ENCODE assay signal across 13 mouse cellular contexts in genomic region chr11:79131949-79132411, GRCm38 (mm10). TPM values are rescaled to one million over a fixed set of nuclear protein-coding genes. Genes with fewer than 3 reads are reported as not detected.
DNase-seq lines count a peak whose midpoint lies in the region; ATAC-seq and TF ChIP-seq lines count a peak whose summit lies in the region.
"Had no signal": no experiment of that assay in that cellular context is flagged by ENCODE, and none has a peak within 500 bp of the region (broad histone marks: within the 10 kb centered on the region; RNA-seq: fewer than 3 reads in every experiment).

No protein-coding gene starts in this region.

- no peak for TF ChIP-seq POLR2A in lung, adult 2 months (IDR thresholded peaks at IDR 0.05; ENCODE audit: borderline replicate concordance, extremely low read depth, low read depth, low read length)

- H3K36me3 ChIP-seq in heart, embryonic 10.5 days = 0 out of 2 replicates have a peak, but pooled peaks cover 7% of the 10 kb centered on the region
- H3K36me3 ChIP-seq in lung, embryonic 16.5 days (ENCODE audit: control insufficient read depth, insufficient read depth, low read length) = no peaks in the 10 kb centered on the region
- no peaks in the 10 kb centered on the region for H3K36me3 ChIP-seq in intestine, embryonic 15.5 days
- H3K36me3 ChIP-seq in stomach, embryonic 16.5 days (ENCODE audit: control insufficient read depth, insufficient read depth, low read length) = no peaks in the 10 kb centered on the region
- no peaks in the 10 kb centered on the region for H3K36me3 ChIP-seq in midbrain, embryonic 14.5 days (ENCODE audit: control insufficient read depth, insufficient read depth, low read length)
- no peaks in the 10 kb centered on the region for H3K36me3 ChIP-seq in hindbrain, embryonic 11.5 days (ENCODE audit: control insufficient read depth, insufficient read depth, low read length)

- H3K9ac ChIP-seq in lung, embryonic 16.5 days (ENCODE audit: low read length) = no peak overlapping the region
- no peak overlapping the region for H3K9ac ChIP-seq in intestine, embryonic 15.5 days
- H3K9ac ChIP-seq in stomach, embryonic 16.5 days (ENCODE audit: low read length) = no peak overlapping the region
- H3K9ac ChIP-seq in midbrain, embryonic 14.5 days (replicated peaks; ENCODE audit: low read length) = no peak overlapping the region
- H3K9ac ChIP-seq in hindbrain, embryonic 11.5 days (ENCODE audit: low read depth, low read length) = no peak overlapping the region

- no peak overlapping the region for H3K4me3 ChIP-seq in heart, embryonic 10.5 days
- H3K4me3 ChIP-seq in lung, embryonic 16.5 days (ENCODE audit: low read length) = no peak overlapping the region
- no peak overlapping the region for H3K4me3 ChIP-seq in lung, adult 2 months (replicated peaks; ENCODE audit: extremely low read depth, low read depth, low read length)
- no peak overlapping the region for H3K4me3 ChIP-seq in intestine, embryonic 15.5 days (replicated peaks)
- H3K4me3 ChIP-seq in stomach, embryonic 16.5 days (replicated peaks; ENCODE audit: low read length) = no peak overlapping the region
- H3K4me3 ChIP-seq in midbrain, embryonic 14.5 days (replicated peaks; ENCODE audit: low read depth, low read length) = no peak overlapping the region
- no peak overlapping the region for H3K4me3 ChIP-seq in hindbrain, embryonic 11.5 days (ENCODE audit: low read depth, low read length)

- H3K4me2 ChIP-seq in lung, embryonic 16.5 days (ENCODE audit: low read depth, low read length) = no peak overlapping the region
- no peak overlapping the region; the same call in 1 of the 2 replicates for H3K4me2 ChIP-seq in intestine, embryonic 15.5 days (replicated peaks)
- no peak overlapping the region for H3K4me2 ChIP-seq in stomach, embryonic 16.5 days (ENCODE audit: low read depth, low read length)
- no peak overlapping the region for H3K4me2 ChIP-seq in midbrain, embryonic 14.5 days (ENCODE audit: low read length)
- no peak overlapping the region for H3K4me2 ChIP-seq in hindbrain, embryonic 11.5 days (replicated peaks; ENCODE audit: low read depth, low read length)
- H3K4me2 ChIP-seq: liver, embryonic 11.5 days had no signal

- peak; percentile 42; the same call in 1 of the 2 replicates for ATAC-seq in lung, embryonic 16.5 days (ENCODE audit: low read depth)
- peak; percentile 84 for ATAC-seq in intestine, embryonic 15.5 days
- ATAC-seq in stomach, embryonic 16.5 days (ENCODE audit: insufficient read depth, low FRiP score) = peak; percentile 84
- ATAC-seq in midbrain, embryonic 14.5 days (ENCODE audit: low FRiP score, low TSS enrichment) = no peak
- no peak for ATAC-seq in hindbrain, embryonic 11.5 days (ENCODE audit: low FRiP score)

- H3K27ac ChIP-seq in heart, embryonic 10.5 days = peak overlapping the region; percentile 59; the same call in 1 of the 2 replicates
- no peak overlapping the region for H3K27ac ChIP-seq in lung, embryonic 16.5 days (ENCODE audit: low read length)
- peak overlapping the region; percentile 2; the same call in 1 of the 2 replicates for H3K27ac ChIP-seq in intestine, embryonic 15.5 days
- H3K27ac ChIP-seq in stomach, embryonic 16.5 days (ENCODE audit: low read length) = no peak overlapping the region
- no peak overlapping the region for H3K27ac ChIP-seq in midbrain, embryonic 14.5 days (replicated peaks; ENCODE audit: low read depth, low read length)
- H3K27ac ChIP-seq in hindbrain, embryonic 11.5 days (ENCODE audit: low read depth, low read length) = no peak overlapping the region

- no peak for DNase-seq in heart, embryonic 10.5 days (ENCODE audit: low spot score)
- DNase-seq in heart, postnatal 36 days = no peak
- no peak for DNase-seq in lung, adult 2 months
- no peak for DNase-seq in midbrain, embryonic 14.5 days
- no peak for DNase-seq in hindbrain, embryonic 11.5 days (ENCODE audit: low spot score)
- DNase-seq: adrenal gland, postnatal 25 days; heart, adult 18-20 months; layer of hippocampus, adult 9-11 months; thymus, adult 2 months had no signal

- H3K4me1 ChIP-seq in heart, embryonic 10.5 days = peaks cover 86% of the 10 kb centered on the region
- H3K4me1 ChIP-seq in lung, embryonic 16.5 days (replicated peaks; ENCODE audit: control insufficient read depth, insufficient read depth, low read length) = peaks cover 29% of the 10 kb centered on the region
- H3K4me1 ChIP-seq in lung, adult 2 months (ENCODE audit: control insufficient read depth, insufficient read depth, low read length) = peaks cover 23% of the 10 kb centered on the region
- H3K4me1 ChIP-seq in intestine, embryonic 15.5 days (replicated peaks) = peaks cover 42% of the 10 kb centered on the region
- peaks cover 22% of the 10 kb centered on the region for H3K4me1 ChIP-seq in stomach, embryonic 16.5 days (ENCODE audit: control insufficient read depth, insufficient read depth, low read length)
- H3K4me1 ChIP-seq in midbrain, embryonic 14.5 days (ENCODE audit: control insufficient read depth, insufficient read depth, low read length) = 0 out of 2 replicates have a peak, but pooled peaks cover 2% of the 10 kb centered on the region
- peaks cover 3% of the 10 kb centered on the region; the same call in 1 of the 2 replicates for H3K4me1 ChIP-seq in hindbrain, embryonic 11.5 days (replicated peaks; ENCODE audit: control insufficient read depth, insufficient read depth, low read length)

- intact Hi-C loops in heart, postnatal 36 days (cut with DNase I) = no loop called here

- 44% methylated on average over 9 of the region's 9 CpGs for WGBS in heart, embryonic 10.5 days
- WGBS in lung, embryonic 16.5 days = 31% methylated on average over 9 of the region's 9 CpGs
- 45% methylated on average over 9 of the region's 9 CpGs for WGBS in lung, adult 2 months
- WGBS in intestine, embryonic 15.5 days = 37% methylated on average over 9 of the region's 9 CpGs
- WGBS in stomach, embryonic 16.5 days = 44% methylated on average over 9 of the region's 9 CpGs
- 81% methylated on average over 9 of the region's 9 CpGs for WGBS in midbrain, embryonic 14.5 days
- 78% methylated on average over 9 of the region's 9 CpGs for WGBS in hindbrain, embryonic 11.5 days

- no peaks in the 10 kb centered on the region for H3K9me3 ChIP-seq in heart, embryonic 10.5 days
- no peaks in the 10 kb centered on the region for H3K9me3 ChIP-seq in lung, embryonic 16.5 days (ENCODE audit: control insufficient read depth, low read length)
- H3K9me3 ChIP-seq in intestine, embryonic 15.5 days = no peaks in the 10 kb centered on the region
- H3K9me3 ChIP-seq in stomach, embryonic 16.5 days (replicated peaks; ENCODE audit: control insufficient read depth, low read length) = no peaks in the 10 kb centered on the region
- no peaks in the 10 kb centered on the region for H3K9me3 ChIP-seq in midbrain, embryonic 14.5 days (ENCODE audit: control insufficient read depth, low read length)
- no peaks in the 10 kb centered on the region for H3K9me3 ChIP-seq in hindbrain, embryonic 11.5 days (ENCODE audit: control insufficient read depth, low read length)

- no peaks in the 10 kb centered on the region for H3K27me3 ChIP-seq in heart, embryonic 10.5 days (ENCODE audit: insufficient read depth, poor library complexity, severe bottlenecking)
- no peaks in the 10 kb centered on the region for H3K27me3 ChIP-seq in lung, embryonic 16.5 days (ENCODE audit: control insufficient read depth, insufficient read depth, low read depth, low read length)
- H3K27me3 ChIP-seq in intestine, embryonic 15.5 days (replicated peaks) = no peaks in the 10 kb centered on the region
- no peaks in the 10 kb centered on the region for H3K27me3 ChIP-seq in stomach, embryonic 16.5 days (ENCODE audit: control insufficient read depth, insufficient read depth, low read length)
- H3K27me3 ChIP-seq in midbrain, embryonic 14.5 days (ENCODE audit: control insufficient read depth, insufficient read depth, low read length) = no peaks in the 10 kb centered on the region
- H3K27me3 ChIP-seq in hindbrain, embryonic 11.5 days (ENCODE audit: control insufficient read depth, insufficient read depth, low read length) = no peaks in the 10 kb centered on the region

- no peak for TF ChIP-seq CTCF in lung, adult 2 months (IDR thresholded peaks at IDR 0.05; ENCODE audit: insufficient read depth, low read length)

RNA-seq across cellular contexts. Expression of gene Ksr1, which starts 14.2 kb away (rescaled TPM):
- 1.9 and 3.3 TPM in 2 replicates for polyA plus RNA-seq in heart, embryonic 10.5 days (2016; fragmentation: Nextera tagmentation; extraction: Ambion mirVana)
- 1 to 10 TPM; 6.6 to 6.7 TPM for total RNA-seq in heart, postnatal 36 days (2021)
- polyA plus RNA-seq in lung, embryonic 16.5 days (2015; fragmentation: Nextera tagmentation; extraction: Ambion mirVana) = 3.3 and 3.7 TPM in 2 replicates
- polyA plus RNA-seq in lung, adult 2 months (2012; rRNA removed) = 20.7 and 21.9 TPM in 2 replicates
- 3.5 and 4.4 TPM in 2 replicates for polyA plus RNA-seq in intestine, embryonic 15.5 days (2015; fragmentation: Nextera tagmentation; extraction: Ambion mirVana)
- 2.1 and 3.2 TPM in 2 replicates for polyA plus RNA-seq in stomach, embryonic 16.5 days (2015; fragmentation: Nextera tagmentation; extraction: Ambion mirVana)
- 5.2 and 5.8 TPM in 2 replicates for polyA plus RNA-seq in midbrain, embryonic 14.5 days (2014; fragmentation: Nextera tagmentation; extraction: Ambion mirVana)
- polyA plus RNA-seq in hindbrain, embryonic 11.5 days (2014; fragmentation: Nextera tagmentation; extraction: Ambion mirVana) = 3.9 and 4.3 TPM in 2 replicates

Comparison
In these comparisons a context has a peak if more than half of its experiments do, and no peak if none do; other contexts are left out.
1. H3K27ac ChIP-seq: peak in heart, embryonic 10.5 days (single experiment) and intestine, embryonic 15.5 days (single experiment); none in lung, embryonic 16.5 days (single experiment), stomach, embryonic 16.5 days (single experiment), midbrain, embryonic 14.5 days (single experiment) and hindbrain, embryonic 11.5 days (single experiment).
2. ATAC-seq: peak in lung, embryonic 16.5 days (single experiment), intestine, embryonic 15.5 days (single experiment) and stomach, embryonic 16.5 days (single experiment); none in midbrain, embryonic 14.5 days (single experiment) and hindbrain, embryonic 11.5 days (single experiment).